Mouse (Mus musculus): ENCODE results near the gene Nr4a1. TPM values are rescaled to one million over a fixed set of nuclear protein-coding genes. Genes with fewer than 3 reads are reported as not detected.
A peak's percentile ranks its signal among the peaks of the same experiment; 100 is the strongest.

Nr4a1 gene
- polyA plus RNA-seq, 1 experiment from 2014 or later = 13.5 TPM

DNA sequence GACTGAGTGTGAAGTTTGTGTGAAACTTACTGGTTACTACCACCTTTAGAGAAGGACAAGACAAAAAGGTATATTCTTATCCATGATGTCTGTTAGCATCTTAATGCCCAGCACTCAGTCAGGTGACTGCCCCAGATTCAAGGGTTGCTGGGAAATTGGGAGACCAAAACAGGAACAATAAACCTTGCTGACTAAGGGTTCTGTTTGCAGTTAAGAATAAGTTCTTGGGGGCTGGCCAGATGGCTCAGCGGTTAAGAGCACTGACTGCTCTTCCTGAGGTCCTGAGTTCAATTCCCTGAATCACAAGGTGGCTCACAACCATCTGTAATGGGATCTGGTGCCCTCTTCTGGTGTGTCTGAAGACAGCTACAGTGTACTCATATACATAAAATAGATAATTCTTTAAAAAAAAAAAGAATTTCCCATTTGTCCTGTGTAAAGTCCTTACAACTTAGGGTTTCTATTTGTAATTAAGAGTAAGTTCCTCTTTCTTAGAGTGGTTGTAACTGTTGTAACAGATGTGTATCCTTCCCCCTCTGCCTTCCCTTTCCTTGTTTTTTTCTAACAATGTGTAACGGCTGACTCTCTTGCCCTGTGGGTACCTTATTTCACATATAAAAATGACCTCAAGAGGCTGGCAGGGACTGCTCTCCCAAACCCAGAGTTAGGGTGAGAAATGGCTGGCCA is 63.9 kb downstream of the Nr4a1 start:
- Histone ChIP-seq H3K9ac (ENCODE audit: low read length) (no peak overlapping the region), H3K27ac (ENCODE audit: low read length) (0 out of 2 replicates have a peak overlapping the region, but pooled peaks have one; percentile 27), H3K9me3 (replicated peaks; ENCODE audit: control insufficient read depth, low read length) (no peaks in the 10 kb centered on the region), H3K36me3 (ENCODE audit: control insufficient read depth, insufficient read depth) (no peaks in the 10 kb centered on the region), H3K4me1 (ENCODE audit: control insufficient read depth, insufficient read depth, low read length) (peaks cover 28% of the 10 kb centered on the region), H3K4me2 (ENCODE audit: low read depth, low read length) (no peak overlapping the region), H3K27me3 (ENCODE audit: control insufficient read depth, insufficient read depth, low read length) (no peaks in the 10 kb centered on the region), H3K4me3 (ENCODE audit: low read length) (no peak overlapping the region)
- 69% methylated on average over 2 of the region's 2 CpGs for WGBS
- no peak for ATAC-seq (replicated peaks; ENCODE audit: extremely low read depth, insufficient read depth, low FRiP score)

- no peaks in the 10 kb centered on the region for H3K27me3 ChIP-seq (ENCODE audit: control insufficient read depth, insufficient read depth, low read length)
- WGBS = 45% methylated on average over 14 of the region's 14 CpGs
- peak overlapping the region; percentile 11 for H3K27ac ChIP-seq (ENCODE audit: low read length)
- peaks cover 2% of the 10 kb centered on the region; the same call in 1 of the 2 replicates for H3K9me3 ChIP-seq (replicated peaks; ENCODE audit: control insufficient read depth, low read length)
- ATAC-seq (replicated peaks; ENCODE audit: extremely low read depth, insufficient read depth, low FRiP score) = no peak
- H3K36me3 ChIP-seq (ENCODE audit: control insufficient read depth, insufficient read depth) = no peaks in the 10 kb centered on the region
- H3K4me3 ChIP-seq (ENCODE audit: low read length) = no peak overlapping the region
- peaks cover 28% of the 10 kb centered on the region for H3K4me1 ChIP-seq (ENCODE audit: control insufficient read depth, insufficient read depth, low read length)
- H3K9ac ChIP-seq (ENCODE audit: low read length) = no peak overlapping the region
- no peak overlapping the region for H3K4me2 ChIP-seq (ENCODE audit: low read depth, low read length)
Observed at GRCm38 (mm10) chr15:101318889-101319765, 65.1 kb downstream of the Nr4a1 start.

GRCm38 (mm10) chr15:101320010-101320617 is 66.0 kb downstream of the Nr4a1 start:
- 60% methylated on average over 6 of the region's 6 CpGs for WGBS
- Histone ChIP-seq H3K9me3 (replicated peaks; ENCODE audit: control insufficient read depth, low read length) (peaks cover 2% of the 10 kb centered on the region; the same call in 1 of the 2 replicates), H3K4me1 (ENCODE audit: control insufficient read depth, insufficient read depth, low read length) (peaks cover 28% of the 10 kb centered on the region)

DNA sequence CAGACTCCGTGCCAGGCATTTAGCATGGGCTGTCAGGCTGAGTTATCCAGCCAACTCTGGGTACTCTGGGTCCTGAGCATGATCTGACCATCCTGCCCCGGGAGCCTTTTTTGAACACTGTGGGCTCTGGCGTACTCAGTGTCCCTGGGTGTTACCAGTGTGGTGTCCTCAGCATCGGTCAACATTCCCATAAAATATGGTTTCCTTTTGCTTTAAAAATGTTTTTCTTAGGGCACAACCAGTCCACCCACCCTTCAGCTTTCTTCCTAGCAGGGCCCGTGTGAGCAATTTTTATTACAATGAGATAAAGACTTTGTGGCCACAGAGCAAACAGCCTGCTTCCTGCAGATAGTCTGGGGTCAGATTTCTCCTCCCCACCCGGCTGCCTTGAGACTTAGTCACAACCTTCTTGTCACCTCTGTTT is 66.6 kb downstream of the Nr4a1 start:
- H3K27ac ChIP-seq (ENCODE audit: low read length) = peak overlapping the region; percentile 74
- WGBS = 37% methylated on average over 6 of the region's 6 CpGs
- no peak overlapping the region for H3K9ac ChIP-seq (ENCODE audit: low read length)
- peaks cover 28% of the 10 kb centered on the region for H3K4me1 ChIP-seq (ENCODE audit: control insufficient read depth, insufficient read depth, low read length)
- H3K36me3 ChIP-seq (ENCODE audit: control insufficient read depth, insufficient read depth) = no peaks in the 10 kb centered on the region
- H3K4me2 ChIP-seq (ENCODE audit: low read depth, low read length) = no peak overlapping the region
- no peaks in the 10 kb centered on the region for H3K27me3 ChIP-seq (ENCODE audit: control insufficient read depth, insufficient read depth, low read length)
- no peak overlapping the region for H3K4me3 ChIP-seq (ENCODE audit: low read length)
- H3K9me3 ChIP-seq (replicated peaks; ENCODE audit: control insufficient read depth, low read length) = peaks cover 2% of the 10 kb centered on the region; the same call in 1 of the 2 replicates
- peak; percentile 15; the same call in 1 of the 2 replicates for ATAC-seq (replicated peaks; ENCODE audit: extremely low read depth, insufficient read depth, low FRiP score)

More at GRCm38 (mm10) chr15:101320010-101320617, 66.0 kb downstream of the Nr4a1 start:
- H3K27ac ChIP-seq (ENCODE audit: low read length) = peak overlapping the region; percentile 74
- no peaks in the 10 kb centered on the region for H3K27me3 ChIP-seq (ENCODE audit: control insufficient read depth, insufficient read depth, low read length)
- ATAC-seq (replicated peaks; ENCODE audit: extremely low read depth, insufficient read depth, low FRiP score) = no peak
- no peaks in the 10 kb centered on the region for H3K36me3 ChIP-seq (ENCODE audit: control insufficient read depth, insufficient read depth)
- H3K4me3 ChIP-seq (ENCODE audit: low read length) = no peak overlapping the region
- H3K4me2 ChIP-seq (ENCODE audit: low read depth, low read length) = no peak overlapping the region
- H3K9ac ChIP-seq (ENCODE audit: low read length) = no peak overlapping the region

GRCm38 (mm10) chr15:101321126-101321525 is 67.1 kb downstream of the Nr4a1 start:
- Histone ChIP-seq H3K9me3 (replicated peaks; ENCODE audit: control insufficient read depth, low read length) (peaks cover 2% of the 10 kb centered on the region; the same call in 1 of the 2 replicates), H3K9ac (ENCODE audit: low read length) (no peak overlapping the region), H3K4me3 (ENCODE audit: low read length) (no peak overlapping the region), H3K4me2 (ENCODE audit: low read depth, low read length) (no peak overlapping the region), H3K36me3 (ENCODE audit: control insufficient read depth, insufficient read depth) (no peaks in the 10 kb centered on the region), H3K27ac (ENCODE audit: low read length) (peak overlapping the region; percentile 67), H3K4me1 (ENCODE audit: control insufficient read depth, insufficient read depth, low read length) (peaks cover 28% of the 10 kb centered on the region), H3K27me3 (ENCODE audit: control insufficient read depth, insufficient read depth, low read length) (no peaks in the 10 kb centered on the region)
- ATAC-seq (replicated peaks; ENCODE audit: extremely low read depth, insufficient read depth, low FRiP score) = no peak
- WGBS = 31% methylated on average over 5 of the region's 5 CpGs

- WGBS = 82% methylated on average over 5 of the region's 5 CpGs
- peaks cover 28% of the 10 kb centered on the region for H3K4me1 ChIP-seq (ENCODE audit: control insufficient read depth, insufficient read depth, low read length)
- H3K4me2 ChIP-seq (ENCODE audit: low read depth, low read length) = no peak overlapping the region
- ATAC-seq (replicated peaks; ENCODE audit: extremely low read depth, insufficient read depth, low FRiP score) = no peak
- H3K9ac ChIP-seq (ENCODE audit: low read length) = no peak overlapping the region
- H3K27me3 ChIP-seq (ENCODE audit: control insufficient read depth, insufficient read depth, low read length) = no peaks in the 10 kb centered on the region
- H3K36me3 ChIP-seq (ENCODE audit: control insufficient read depth, insufficient read depth) = no peaks in the 10 kb centered on the region
- H3K27ac ChIP-seq (ENCODE audit: low read length) = no peak overlapping the region
- H3K4me3 ChIP-seq (ENCODE audit: low read length) = no peak overlapping the region
- H3K9me3 ChIP-seq (replicated peaks; ENCODE audit: control insufficient read depth, low read length) = peaks cover 2% of the 10 kb centered on the region; the same call in 1 of the 2 replicates
Observed at GRCm38 (mm10) chr15:101322106-101322505, 68.0 kb downstream of the Nr4a1 start.

DNA sequence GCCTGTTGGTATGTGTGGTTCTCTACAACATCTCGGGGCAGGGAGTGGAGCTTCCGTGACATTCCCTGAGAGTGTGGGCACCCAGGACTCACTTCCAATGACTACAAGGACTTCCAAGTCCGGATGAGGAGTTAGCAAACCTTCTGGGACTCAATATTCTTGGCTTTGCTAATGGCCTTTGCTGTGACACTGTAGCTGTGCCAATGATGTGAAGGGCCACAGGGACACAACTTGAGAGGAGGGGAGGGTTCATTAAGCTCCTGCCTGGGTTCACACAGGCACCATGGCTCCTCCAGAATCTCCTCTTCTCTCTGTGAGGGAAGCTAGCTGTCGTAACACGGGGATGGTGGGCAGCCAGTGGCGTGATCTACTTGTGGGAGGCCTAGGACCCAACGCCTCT is 68.6 kb downstream of the Nr4a1 start:
- Histone ChIP-seq H3K27ac (ENCODE audit: low read length) (no peak overlapping the region), H3K9ac (ENCODE audit: low read length) (no peak overlapping the region), H3K36me3 (ENCODE audit: control insufficient read depth, insufficient read depth) (no peaks in the 10 kb centered on the region), H3K27me3 (ENCODE audit: control insufficient read depth, insufficient read depth, low read length) (no peaks in the 10 kb centered on the region), H3K4me3 (ENCODE audit: low read length) (no peak overlapping the region), H3K9me3 (replicated peaks; ENCODE audit: control insufficient read depth, low read length) (peaks cover 2% of the 10 kb centered on the region; the same call in 1 of the 2 replicates), H3K4me2 (ENCODE audit: low read depth, low read length) (no peak overlapping the region), H3K4me1 (ENCODE audit: control insufficient read depth, insufficient read depth, low read length) (peaks cover 24% of the 10 kb centered on the region)
- 78% methylated on average over 7 of the region's 7 CpGs for WGBS
- no peak for ATAC-seq (replicated peaks; ENCODE audit: extremely low read depth, insufficient read depth, low FRiP score)

DNA sequence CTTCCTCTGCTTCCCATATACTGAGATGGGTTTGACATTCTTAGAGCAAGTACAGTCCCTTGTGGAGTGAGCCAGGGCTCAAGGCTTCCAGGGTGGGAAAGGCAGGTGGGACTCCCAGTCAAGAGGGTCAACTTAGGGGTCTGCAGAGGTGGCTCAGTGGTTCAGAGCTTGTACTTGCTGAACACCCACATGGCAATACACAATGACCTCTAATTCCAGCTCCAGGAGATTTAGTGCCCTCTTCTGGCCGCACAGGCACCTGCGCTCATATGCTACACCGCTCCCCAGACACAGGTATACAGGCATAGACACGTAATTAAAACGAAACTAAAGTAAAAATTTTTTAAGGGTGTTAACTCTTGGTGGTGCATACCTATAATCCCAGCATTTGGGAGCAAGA is 69.4 kb downstream of the Nr4a1 start:
- no peaks in the 10 kb centered on the region for H3K27me3 ChIP-seq (ENCODE audit: control insufficient read depth, insufficient read depth, low read length)
- H3K4me3 ChIP-seq (ENCODE audit: low read length) = no peak overlapping the region
- H3K9ac ChIP-seq (ENCODE audit: low read length) = no peak overlapping the region
- 95% methylated on average over 5 of the region's 5 CpGs for WGBS
- H3K4me2 ChIP-seq (ENCODE audit: low read depth, low read length) = no peak overlapping the region
- peaks cover 23% of the 10 kb centered on the region for H3K4me1 ChIP-seq (ENCODE audit: control insufficient read depth, insufficient read depth, low read length)
- H3K36me3 ChIP-seq (ENCODE audit: control insufficient read depth, insufficient read depth) = no peaks in the 10 kb centered on the region
- H3K27ac ChIP-seq (ENCODE audit: low read length) = no peak overlapping the region
- H3K9me3 ChIP-seq (replicated peaks; ENCODE audit: control insufficient read depth, low read length) = peaks cover 2% of the 10 kb centered on the region; the same call in 1 of the 2 replicates
- ATAC-seq (replicated peaks; ENCODE audit: extremely low read depth, insufficient read depth, low FRiP score) = no peak

All from heart, embryonic 16.5 days (tissue).